Mouse (Mus musculus): ENCODE results near the gene Metrnl. TPM values are rescaled to one million over a fixed set of nuclear protein-coding genes. Genes with fewer than 3 reads are reported as not detected.
A peak's percentile ranks its signal among the peaks of the same experiment; 100 is the strongest.

Metrnl gene
- polyA plus RNA-seq, 1 experiment from 2014 or later = 28.1 TPM

GRCm38 (mm10) chr11:121686091-121686490 is 15.3 kb upstream of the Metrnl start:
- H3K4me1 ChIP-seq = 0 out of 2 replicates have a peak, but pooled peaks cover 9% of the 10 kb centered on the region
- no peak overlapping the region for H3K9ac ChIP-seq
- no peak overlapping the region for H3K27ac ChIP-seq
- no peaks in the 10 kb centered on the region for H3K27me3 ChIP-seq
- 74% methylated on average over 4 of the region's 4 CpGs for WGBS
- no peaks in the 10 kb centered on the region for H3K9me3 ChIP-seq
- ATAC-seq (ENCODE audit: insufficient number of reproducible peaks, insufficient read depth, low FRiP score, low TSS enrichment, low read depth) = no peak
- H3K36me3 ChIP-seq = no peaks in the 10 kb centered on the region
- H3K4me2 ChIP-seq = no peak overlapping the region
- H3K4me3 ChIP-seq = no peak overlapping the region

DNA sequence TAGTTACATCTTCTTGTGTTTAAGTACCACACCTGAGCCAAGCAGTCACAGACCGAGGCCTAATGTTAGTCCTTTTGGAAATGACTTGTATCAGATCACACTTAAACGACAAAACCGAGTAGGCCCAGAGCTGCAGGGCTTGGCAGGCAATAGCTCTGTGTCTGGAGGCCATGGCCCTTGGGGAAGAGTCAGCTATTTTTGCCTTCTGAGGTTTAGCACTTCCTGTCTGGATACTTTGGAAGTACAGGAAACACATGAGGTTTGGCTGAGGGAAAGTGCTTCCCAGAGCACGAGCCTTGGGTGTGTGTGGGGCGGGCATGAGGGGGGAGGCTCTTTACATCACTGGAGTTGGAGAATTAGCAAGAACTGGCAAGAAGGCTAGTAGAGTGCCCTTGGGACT is 14.7 kb upstream of the Metrnl start:
- Histone ChIP-seq H3K4me2 (no peak overlapping the region), H3K9ac (no peak overlapping the region), H3K9me3 (no peaks in the 10 kb centered on the region), H3K4me1 (0 out of 2 replicates have a peak, but pooled peaks cover 9% of the 10 kb centered on the region), H3K27me3 (no peaks in the 10 kb centered on the region), H3K36me3 (no peaks in the 10 kb centered on the region), H3K4me3 (no peak overlapping the region), H3K27ac (no peak overlapping the region)
- 53% methylated on average over 5 of the region's 5 CpGs for WGBS
- ATAC-seq (ENCODE audit: insufficient number of reproducible peaks, insufficient read depth, low FRiP score, low TSS enrichment, low read depth) = no peak

GRCm38 (mm10) chr11:121688024-121688423 is 13.3 kb upstream of the Metrnl start:
- no peaks in the 10 kb centered on the region for H3K36me3 ChIP-seq
- H3K4me1 ChIP-seq = 0 out of 2 replicates have a peak, but pooled peaks cover 9% of the 10 kb centered on the region
- ATAC-seq (ENCODE audit: insufficient number of reproducible peaks, insufficient read depth, low FRiP score, low TSS enrichment, low read depth) = no peak
- H3K9me3 ChIP-seq = no peaks in the 10 kb centered on the region
- H3K27ac ChIP-seq = no peak overlapping the region
- no peak overlapping the region for H3K4me3 ChIP-seq
- H3K27me3 ChIP-seq = no peaks in the 10 kb centered on the region
- H3K9ac ChIP-seq = no peak overlapping the region
- WGBS = 77% methylated on average over 2 of the region's 2 CpGs
- no peak overlapping the region for H3K4me2 ChIP-seq

DNA sequence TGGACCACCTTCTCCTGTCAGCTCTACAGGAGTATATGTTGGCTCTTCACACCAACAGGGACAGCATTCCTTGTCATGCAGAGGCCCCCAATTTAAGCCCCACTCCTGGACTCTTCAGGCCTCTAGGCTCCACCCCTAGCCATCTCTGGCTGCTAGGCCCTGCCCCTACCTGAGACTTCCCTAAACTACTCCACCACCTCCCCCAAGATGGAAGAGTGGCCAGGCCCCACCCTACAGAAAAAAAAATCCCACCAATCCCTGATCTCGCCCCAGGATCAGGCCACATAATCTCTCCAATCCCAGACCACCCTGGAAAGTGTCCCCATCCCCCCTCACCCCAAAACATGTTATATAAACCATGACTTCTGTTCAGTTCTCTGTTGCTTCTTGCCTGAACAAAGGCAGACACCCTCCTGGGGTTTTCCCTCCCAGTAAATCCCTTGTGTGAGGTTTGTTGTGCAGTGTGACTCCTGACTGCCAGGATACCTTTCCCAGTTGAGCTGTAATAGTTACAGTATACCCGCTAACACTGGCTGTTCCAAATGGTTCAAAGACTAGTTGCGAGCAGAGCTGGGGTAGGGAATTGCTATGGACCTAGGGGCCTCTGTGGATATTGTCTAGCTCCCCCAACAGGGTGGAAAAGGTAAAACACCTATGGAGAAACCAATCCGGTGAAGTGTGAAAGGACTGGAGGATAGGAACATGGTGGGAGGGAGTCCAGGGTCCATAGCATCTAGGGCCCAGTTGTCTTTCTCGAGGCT is 5.9 kb upstream of the Metrnl start:
- Histone ChIP-seq H3K36me3 (no peaks in the 10 kb centered on the region), H3K9me3 (no peaks in the 10 kb centered on the region), H3K27me3 (no peaks in the 10 kb centered on the region), H3K4me1 (peaks cover 3% of the 10 kb centered on the region; the same call in 1 of the 2 replicates), H3K4me2 (no peak overlapping the region), H3K4me3 (no peak overlapping the region), H3K27ac (no peak overlapping the region), H3K9ac (no peak overlapping the region)
- WGBS = 80% methylated on average over 5 of the region's 5 CpGs
- ATAC-seq (ENCODE audit: insufficient number of reproducible peaks, insufficient read depth, low FRiP score, low TSS enrichment, low read depth) = 0 out of 2 replicates have a peak, but pooled peaks have one; percentile 33

DNA sequence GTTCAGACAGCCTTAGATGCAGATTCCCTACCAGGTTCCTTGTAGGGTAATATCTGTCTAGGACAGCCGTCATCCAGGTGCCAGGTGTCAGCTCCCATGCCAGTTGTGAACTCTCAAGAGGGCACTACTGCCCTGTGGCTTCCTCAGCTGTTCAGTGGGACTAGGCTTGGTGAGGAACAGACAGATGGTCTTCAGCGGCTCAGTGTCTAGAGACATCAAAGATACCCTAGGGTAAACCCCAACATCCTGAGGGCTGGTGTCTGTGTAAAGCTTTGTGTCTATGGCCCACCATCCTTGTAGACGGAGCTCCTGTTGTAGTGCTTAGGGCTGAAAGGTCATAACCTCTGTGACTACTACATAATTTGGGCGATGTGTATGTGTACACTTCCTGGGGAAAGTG is 4.1 kb upstream of the Metrnl start:
- H3K4me1 ChIP-seq = peaks cover 8% of the 10 kb centered on the region; the same call in 1 of the 2 replicates

GRCm38 (mm10) chr11:121698381-121698955 is 2.9 kb upstream of the Metrnl start:
- peaks cover 9% of the 10 kb centered on the region for H3K27me3 ChIP-seq
- ATAC-seq (ENCODE audit: insufficient number of reproducible peaks, insufficient read depth, low FRiP score, low TSS enrichment, low read depth) = no peak
- no peak overlapping the region for H3K9ac ChIP-seq
- 59% methylated on average over 5 of the region's 5 CpGs for WGBS
- H3K27ac ChIP-seq = no peak overlapping the region
- H3K9me3 ChIP-seq = no peaks in the 10 kb centered on the region
- no peak overlapping the region for H3K4me2 ChIP-seq
- peaks cover 16% of the 10 kb centered on the region for H3K4me1 ChIP-seq
- no peaks in the 10 kb centered on the region for H3K36me3 ChIP-seq
- H3K4me3 ChIP-seq = no peak overlapping the region

More for the DNA sequence above, 4.1 kb upstream of the Metrnl start:
- 79% methylated on average over 4 of the region's 4 CpGs for WGBS
- Histone ChIP-seq H3K9me3 (no peaks in the 10 kb centered on the region), H3K27me3 (no peaks in the 10 kb centered on the region), H3K9ac (no peak overlapping the region), H3K27ac (no peak overlapping the region), H3K4me2 (no peak overlapping the region), H3K36me3 (no peaks in the 10 kb centered on the region), H3K4me3 (no peak overlapping the region)
- no peak for ATAC-seq (ENCODE audit: insufficient number of reproducible peaks, insufficient read depth, low FRiP score, low TSS enrichment, low read depth)

DNA sequence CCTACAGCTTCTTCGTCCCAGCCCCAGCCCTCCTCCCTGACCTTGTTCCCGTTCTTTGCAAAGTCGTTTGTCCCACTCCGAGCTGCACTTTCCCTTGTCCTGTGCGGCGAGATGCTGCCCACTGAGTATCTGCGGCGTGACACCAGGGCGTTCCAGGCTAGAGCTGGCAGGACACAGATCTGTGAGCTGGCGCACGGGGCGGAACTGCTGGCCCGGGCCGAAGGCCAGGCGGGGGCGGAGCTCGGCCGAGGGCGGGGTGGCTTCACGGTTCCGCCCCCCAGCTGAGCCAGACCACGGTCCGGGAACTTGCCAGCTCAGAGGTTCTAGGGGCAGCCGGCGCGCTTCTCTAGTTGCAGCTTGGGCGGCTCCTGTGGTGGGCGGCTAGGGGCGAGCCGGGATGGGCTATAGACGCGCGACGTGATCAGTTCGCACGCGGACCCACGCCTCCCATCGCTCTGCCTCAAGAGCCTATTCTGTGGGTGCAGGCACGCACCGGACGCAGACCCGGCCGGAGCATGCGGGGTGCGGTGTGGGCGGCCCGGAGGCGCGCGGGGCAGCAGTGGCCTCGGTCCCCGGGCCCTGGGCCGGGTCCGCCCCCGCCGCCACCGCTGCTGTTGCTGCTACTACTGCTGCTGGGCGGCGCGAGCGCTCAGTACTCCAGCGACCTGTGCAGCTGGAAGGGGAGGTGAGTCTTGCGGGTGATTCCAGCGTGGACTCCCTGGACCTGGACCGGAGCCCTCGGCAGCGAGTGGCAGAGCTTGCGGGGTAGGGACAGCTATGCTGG is 959 bp downstream of the Metrnl start:
- Histone ChIP-seq H3K9me3 (no peaks in the 10 kb centered on the region), H3K36me3 (no peaks in the 10 kb centered on the region), H3K4me3 (peak overlapping the region; percentile 72), H3K27me3 (peaks cover 25% of the 10 kb centered on the region), H3K4me2 (peak overlapping the region; percentile 98), H3K4me1 (peaks cover 45% of the 10 kb centered on the region), H3K27ac (peak overlapping the region; percentile 71), H3K9ac (peak overlapping the region; percentile 79)
- 1% methylated on average over 68 of the region's 69 CpGs for WGBS
- ATAC-seq (ENCODE audit: insufficient number of reproducible peaks, insufficient read depth, low FRiP score, low TSS enrichment, low read depth) = peak; percentile 76

DNA sequence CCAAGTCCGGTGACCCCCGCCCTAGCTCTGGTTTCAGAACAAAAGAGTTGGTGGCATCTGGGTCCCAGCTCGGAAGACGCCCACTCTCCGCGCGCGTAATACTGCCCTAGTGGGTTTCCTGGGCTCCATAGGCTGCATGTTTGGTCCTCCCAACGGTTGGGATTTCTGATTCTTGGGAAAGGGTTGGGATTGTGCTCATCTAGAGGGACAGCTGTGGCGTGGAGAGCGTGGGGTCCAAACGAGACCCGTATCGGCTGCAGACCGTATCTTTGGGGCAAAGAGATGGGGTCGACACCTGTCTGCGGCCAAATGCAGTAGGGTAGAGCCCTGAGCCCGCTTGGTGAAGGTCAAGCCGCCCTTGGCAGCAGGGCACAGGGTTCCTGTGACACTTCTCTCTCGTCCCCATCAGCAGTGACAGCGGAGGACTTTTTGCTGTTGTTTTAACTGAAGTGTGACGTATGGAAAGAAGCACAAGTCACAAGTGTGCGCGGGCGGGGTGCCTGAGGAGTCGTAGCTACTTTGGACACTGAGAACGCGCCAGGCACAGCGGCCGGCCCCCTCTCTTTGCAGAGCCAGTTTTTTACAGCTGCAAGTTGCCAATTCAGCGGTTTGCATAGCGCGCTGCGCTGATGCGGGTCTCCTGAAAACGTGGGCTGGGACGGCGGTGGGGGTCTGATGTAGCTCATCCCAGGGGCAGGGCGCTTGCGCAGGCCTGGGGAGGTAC is 1.7 kb downstream of the Metrnl start:
- Histone ChIP-seq H3K4me2 (peak overlapping the region; percentile 98), H3K36me3 (no peaks in the 10 kb centered on the region), H3K4me1 (peaks cover 49% of the 10 kb centered on the region), H3K4me3 (peak overlapping the region; percentile 72), H3K9me3 (no peaks in the 10 kb centered on the region), H3K9ac (peak overlapping the region; percentile 79), H3K27ac (peak overlapping the region; percentile 71; the same call in 1 of the 2 replicates), H3K27me3 (peaks cover 25% of the 10 kb centered on the region)
- no peak for ATAC-seq (ENCODE audit: insufficient number of reproducible peaks, insufficient read depth, low FRiP score, low TSS enrichment, low read depth)
- WGBS = under 1% methylated on average over 40 of the region's 40 CpGs

DNA sequence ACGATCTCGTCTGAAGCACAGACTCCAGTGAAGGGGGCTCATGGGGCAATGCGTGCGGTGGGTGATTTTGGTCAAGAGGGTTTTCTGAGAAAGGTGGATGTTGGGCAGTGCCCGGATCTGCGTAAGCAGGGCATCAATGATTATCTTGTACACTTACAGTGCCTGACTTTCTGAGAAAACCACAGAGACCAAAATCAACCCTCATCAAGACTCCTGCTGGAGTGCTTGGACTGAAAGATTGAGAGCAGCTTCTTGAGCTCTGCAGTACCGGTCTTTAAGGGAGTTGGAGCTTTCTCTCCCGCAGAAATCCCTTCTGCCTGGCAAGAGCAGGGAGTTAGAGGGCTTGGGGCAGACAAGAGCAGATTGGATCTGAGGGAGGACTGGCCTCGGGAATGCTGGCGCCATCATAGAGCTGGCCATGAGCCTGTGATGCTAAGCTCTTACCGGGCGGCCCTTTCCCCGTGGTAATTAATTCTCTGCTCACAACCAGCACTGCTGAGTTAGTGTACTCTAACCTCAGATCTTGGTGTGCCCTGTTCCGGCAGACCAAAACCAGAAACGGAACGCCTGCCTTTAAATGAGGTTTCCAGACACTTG is 2.4 kb downstream of the Metrnl start:
- H3K9me3 ChIP-seq = no peaks in the 10 kb centered on the region
- H3K4me3 ChIP-seq = peak overlapping the region; percentile 72
- H3K36me3 ChIP-seq = no peaks in the 10 kb centered on the region
- 13% methylated on average over 16 of the region's 16 CpGs for WGBS
- peak overlapping the region; percentile 16; the same call in 1 of the 2 replicates for H3K27ac ChIP-seq
- ATAC-seq (ENCODE audit: insufficient number of reproducible peaks, insufficient read depth, low FRiP score, low TSS enrichment, low read depth) = no peak
- H3K4me1 ChIP-seq = peaks cover 46% of the 10 kb centered on the region
- peak overlapping the region; percentile 98 for H3K4me2 ChIP-seq
- H3K27me3 ChIP-seq = peaks cover 25% of the 10 kb centered on the region
- peak overlapping the region; percentile 79 for H3K9ac ChIP-seq

DNA sequence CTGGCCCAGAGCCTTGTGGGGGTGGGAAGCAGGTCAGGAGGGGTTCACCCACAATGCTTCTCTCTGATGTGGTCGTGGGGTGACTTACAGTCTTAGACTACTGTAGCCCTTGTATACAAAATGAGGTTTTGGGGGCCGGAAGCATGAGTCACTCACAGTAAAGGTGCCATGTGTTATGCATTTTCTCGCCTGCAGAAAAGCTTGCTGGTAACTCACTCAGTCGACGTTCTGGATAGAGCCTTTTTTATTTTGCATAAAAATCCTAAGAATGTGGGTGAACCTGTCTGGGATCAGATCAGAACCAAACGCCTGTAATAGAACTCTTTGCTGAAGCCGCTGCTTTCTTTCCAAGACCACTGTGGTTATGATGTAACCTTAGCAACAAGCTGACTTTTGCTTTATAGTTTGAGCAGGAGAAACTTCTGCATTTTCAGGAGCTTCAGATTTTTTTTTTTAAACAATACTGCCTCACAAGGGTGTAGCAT is 5.2 kb downstream of the Metrnl start:
- WGBS = 4% methylated on average over 7 of the region's 7 CpGs
- ATAC-seq (ENCODE audit: insufficient number of reproducible peaks, insufficient read depth, low FRiP score, low TSS enrichment, low read depth) = no peak
- peaks cover 48% of the 10 kb centered on the region for H3K4me1 ChIP-seq
- no peak overlapping the region for H3K4me3 ChIP-seq
- H3K36me3 ChIP-seq = no peaks in the 10 kb centered on the region
- H3K27me3 ChIP-seq = peaks cover 25% of the 10 kb centered on the region
- no peak overlapping the region for H3K9ac ChIP-seq
- peak overlapping the region; percentile 44 for H3K27ac ChIP-seq
- no peak overlapping the region for H3K4me2 ChIP-seq
- H3K9me3 ChIP-seq = no peaks in the 10 kb centered on the region
